Mouse (Mus musculus): ENCODE measurements around the gene Spi1. TPM values are rescaled to one million over a fixed set of nuclear protein-coding genes. Genes with fewer than 3 reads are reported as not detected.

The Spi1 gene
- polyA plus RNA-seq, 1 experiment = 4.1 TPM

DNA sequence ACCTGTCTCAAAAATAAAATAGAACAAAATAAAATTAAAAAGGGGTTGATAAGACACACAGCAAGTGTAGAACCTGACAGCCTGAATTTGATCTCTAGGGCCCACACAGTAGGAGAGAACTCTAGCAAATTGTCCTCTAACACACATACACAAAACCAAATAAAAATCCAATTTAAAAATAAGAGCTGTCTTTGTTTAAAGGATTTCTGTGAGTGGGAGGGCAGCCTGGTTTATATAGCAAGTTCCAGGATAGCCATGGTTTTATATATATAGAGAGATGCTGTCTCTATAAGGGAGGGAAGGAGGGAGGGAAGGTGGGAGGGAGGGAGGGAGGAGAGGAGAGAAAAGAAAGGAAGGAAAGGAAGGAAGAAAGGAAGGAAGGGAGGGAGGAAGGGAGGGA is 65.9 kb downstream of the Spi1 start:
- TF ChIP-seq POLR2A (IDR thresholded peaks at IDR 0.05; ENCODE audit: borderline replicate concordance, insufficient read depth, low read length) = no peak
- no peak for TF ChIP-seq CTCF (IDR thresholded peaks at IDR 0.05; ENCODE audit: borderline replicate concordance, insufficient read depth, low read depth, low read length)
- Histone ChIP-seq H3K4me1 (ENCODE audit: control insufficient read depth, insufficient read depth, low read length) (no peaks in the 10 kb centered on the region), H3K4me3 (replicated peaks; ENCODE audit: insufficient read depth, low read depth, low read length) (no peak overlapping the region), H3K27ac (ENCODE audit: insufficient read depth, low read length) (no peak overlapping the region), H3K27me3 (ENCODE audit: control insufficient read depth, insufficient read depth, low read length) (no peaks in the 10 kb centered on the region)
- no peak for DNase-seq

GRCm38 (mm10) chr2:91151331-91151730 is 69.1 kb downstream of the Spi1 start:
- Histone ChIP-seq H3K4me1 (ENCODE audit: control insufficient read depth, insufficient read depth, low read length) (no peaks in the 10 kb centered on the region), H3K4me3 (replicated peaks; ENCODE audit: insufficient read depth, low read depth, low read length) (no peak overlapping the region), H3K27ac (ENCODE audit: insufficient read depth, low read length) (no peak overlapping the region), H3K27me3 (ENCODE audit: control insufficient read depth, insufficient read depth, low read length) (no peaks in the 10 kb centered on the region)
- no peak for DNase-seq
- TF ChIP-seq POLR2A (IDR thresholded peaks at IDR 0.05; ENCODE audit: borderline replicate concordance, insufficient read depth, low read length) (no peak), CTCF (IDR thresholded peaks at IDR 0.05; ENCODE audit: borderline replicate concordance, insufficient read depth, low read depth, low read length) (no peak)
- 36% methylated on average over 1 of the region's 1 CpGs for WGBS

GRCm38 (mm10) chr2:91152885-91153377 is 70.7 kb downstream of the Spi1 start:
- DNase-seq = no peak
- no peaks in the 10 kb centered on the region for H3K27me3 ChIP-seq (ENCODE audit: control insufficient read depth, insufficient read depth, low read length)
- no peak for TF ChIP-seq POLR2A (IDR thresholded peaks at IDR 0.05; ENCODE audit: borderline replicate concordance, insufficient read depth, low read length)
- TF ChIP-seq CTCF (IDR thresholded peaks at IDR 0.05; ENCODE audit: borderline replicate concordance, insufficient read depth, low read depth, low read length) = no peak
- WGBS = 59% methylated on average over 3 of the region's 3 CpGs
- H3K4me3 ChIP-seq (replicated peaks; ENCODE audit: insufficient read depth, low read depth, low read length) = no peak overlapping the region
- H3K27ac ChIP-seq (ENCODE audit: insufficient read depth, low read length) = no peak overlapping the region
- H3K4me1 ChIP-seq (ENCODE audit: control insufficient read depth, insufficient read depth, low read length) = no peaks in the 10 kb centered on the region

- H3K27me3 ChIP-seq (ENCODE audit: control insufficient read depth, insufficient read depth, low read length) = no peaks in the 10 kb centered on the region
- no peaks in the 10 kb centered on the region for H3K4me1 ChIP-seq (ENCODE audit: control insufficient read depth, insufficient read depth, low read length)
- WGBS = 92% methylated on average over 3 of the region's 3 CpGs
Measured at GRCm38 (mm10) chr2:91154091-91154490, 71.9 kb downstream of the Spi1 start.

GRCm38 (mm10) chr2:91157002-91157752 is 75.0 kb downstream of the Spi1 start:
- DNase-seq = no peak
- TF ChIP-seq POLR2A (IDR thresholded peaks at IDR 0.05; ENCODE audit: borderline replicate concordance, insufficient read depth, low read length) (no peak), CTCF (IDR thresholded peaks at IDR 0.05; ENCODE audit: borderline replicate concordance, insufficient read depth, low read depth, low read length) (no peak)
- H3K27me3 ChIP-seq (ENCODE audit: control insufficient read depth, insufficient read depth, low read length) = no peaks in the 10 kb centered on the region
- 69% methylated on average over 6 of the region's 6 CpGs for WGBS
- H3K4me3 ChIP-seq (replicated peaks; ENCODE audit: insufficient read depth, low read depth, low read length) = no peak overlapping the region
- no peaks in the 10 kb centered on the region for H3K4me1 ChIP-seq (ENCODE audit: control insufficient read depth, insufficient read depth, low read length)
- no peak overlapping the region for H3K27ac ChIP-seq (ENCODE audit: insufficient read depth, low read length)

More at GRCm38 (mm10) chr2:91154091-91154490, 71.9 kb downstream of the Spi1 start:
- DNase-seq = no peak
- no peak overlapping the region for H3K27ac ChIP-seq (ENCODE audit: insufficient read depth, low read length)
- TF ChIP-seq POLR2A (IDR thresholded peaks at IDR 0.05; ENCODE audit: borderline replicate concordance, insufficient read depth, low read length) (no peak), CTCF (IDR thresholded peaks at IDR 0.05; ENCODE audit: borderline replicate concordance, insufficient read depth, low read depth, low read length) (no peak)
- no peak overlapping the region for H3K4me3 ChIP-seq (replicated peaks; ENCODE audit: insufficient read depth, low read depth, low read length)

DNA sequence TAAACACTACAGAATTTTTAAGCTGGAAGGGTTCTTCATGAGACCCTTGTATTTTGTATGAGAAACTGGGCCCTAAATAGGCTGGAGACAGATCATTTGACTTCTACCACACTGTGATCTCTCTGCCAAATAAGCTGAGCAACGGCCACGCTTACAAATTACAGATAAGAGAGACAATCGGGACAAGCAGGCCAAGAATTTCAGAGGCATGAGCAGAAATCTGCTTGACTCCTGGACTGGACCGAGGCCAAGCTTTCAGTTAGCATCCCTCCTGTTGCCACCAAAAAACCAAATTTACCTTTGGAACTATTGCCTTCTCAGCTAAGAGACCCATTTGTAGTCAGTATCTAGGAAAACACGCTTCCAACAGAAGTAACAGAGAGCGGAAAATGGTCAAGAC is 78.4 kb downstream of the Spi1 start:
- TF ChIP-seq POLR2A (IDR thresholded peaks at IDR 0.05; ENCODE audit: borderline replicate concordance, insufficient read depth, low read length) (no peak), CTCF (IDR thresholded peaks at IDR 0.05; ENCODE audit: borderline replicate concordance, insufficient read depth, low read depth, low read length) (no peak)
- Histone ChIP-seq H3K4me1 (ENCODE audit: control insufficient read depth, insufficient read depth, low read length) (no peaks in the 10 kb centered on the region), H3K4me3 (replicated peaks; ENCODE audit: insufficient read depth, low read depth, low read length) (no peak overlapping the region), H3K27me3 (ENCODE audit: control insufficient read depth, insufficient read depth, low read length) (no peaks in the 10 kb centered on the region), H3K27ac (ENCODE audit: insufficient read depth, low read length) (no peak overlapping the region)
- 51% methylated on average over 6 of the region's 6 CpGs for WGBS
- no peak for DNase-seq

DNA sequence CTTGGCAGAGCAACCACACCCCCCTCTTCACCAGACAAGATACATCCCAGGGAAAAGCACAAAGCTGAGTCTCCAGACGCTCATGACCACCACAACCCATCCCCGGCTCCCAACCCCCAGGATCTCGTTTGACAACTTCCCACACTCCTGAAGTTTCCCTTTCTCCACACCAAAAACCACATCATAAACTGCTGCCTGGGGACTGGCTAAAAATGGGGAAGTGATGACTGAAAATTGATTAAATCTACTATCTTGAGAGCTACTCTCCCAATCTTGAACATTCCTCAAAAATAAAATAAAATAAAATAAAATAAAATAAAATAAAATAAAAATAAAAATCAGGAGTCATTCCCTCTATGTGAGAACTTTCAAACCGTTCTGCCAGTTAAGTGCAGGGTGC is 80.8 kb downstream of the Spi1 start:
- Histone ChIP-seq H3K27ac (ENCODE audit: insufficient read depth, low read length) (no peak overlapping the region), H3K27me3 (ENCODE audit: control insufficient read depth, insufficient read depth, low read length) (no peaks in the 10 kb centered on the region), H3K4me1 (ENCODE audit: control insufficient read depth, insufficient read depth, low read length) (no peaks in the 10 kb centered on the region), H3K4me3 (replicated peaks; ENCODE audit: insufficient read depth, low read depth, low read length) (no peak overlapping the region)
- 85% methylated on average over 4 of the region's 4 CpGs for WGBS
- no peak for DNase-seq
- no peak for TF ChIP-seq CTCF (IDR thresholded peaks at IDR 0.05; ENCODE audit: borderline replicate concordance, insufficient read depth, low read depth, low read length)
- no peak for TF ChIP-seq POLR2A (IDR thresholded peaks at IDR 0.05; ENCODE audit: borderline replicate concordance, insufficient read depth, low read length)

DNA sequence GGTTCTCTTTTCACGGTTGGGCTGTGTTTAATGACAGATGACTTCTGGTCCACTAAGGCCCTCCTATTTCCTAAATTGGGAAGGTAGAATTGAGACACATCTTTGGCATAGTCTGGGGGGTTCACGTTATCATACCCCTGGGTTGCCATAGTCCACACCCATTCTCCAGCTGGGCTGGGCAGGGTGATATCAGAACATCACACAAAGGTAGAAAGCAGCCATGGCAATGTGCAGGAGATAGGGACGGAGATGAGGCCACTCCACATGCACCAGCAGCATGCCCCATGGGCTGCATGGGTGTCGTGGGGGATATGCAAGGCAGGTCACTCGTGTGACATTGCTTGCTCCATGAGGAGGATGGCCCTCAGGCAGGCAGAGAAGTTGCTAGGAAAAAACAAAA is 81.3 kb downstream of the Spi1 start:
- Histone ChIP-seq H3K4me1 (ENCODE audit: control insufficient read depth, insufficient read depth, low read length) (no peaks in the 10 kb centered on the region), H3K4me3 (replicated peaks; ENCODE audit: insufficient read depth, low read depth, low read length) (no peak overlapping the region), H3K27ac (ENCODE audit: insufficient read depth, low read length) (no peak overlapping the region), H3K27me3 (ENCODE audit: control insufficient read depth, insufficient read depth, low read length) (no peaks in the 10 kb centered on the region)
- no peak for DNase-seq
- TF ChIP-seq CTCF (IDR thresholded peaks at IDR 0.05; ENCODE audit: borderline replicate concordance, insufficient read depth, low read depth, low read length) (no peak), POLR2A (IDR thresholded peaks at IDR 0.05; ENCODE audit: borderline replicate concordance, insufficient read depth, low read length) (no peak)
- whole genome bisulfite sequencing = 90% methylated on average over 5 of the region's 5 CpGs
